21 mouse cellular contexts compared by ENCODE assay signal in the genomic region with DNA sequence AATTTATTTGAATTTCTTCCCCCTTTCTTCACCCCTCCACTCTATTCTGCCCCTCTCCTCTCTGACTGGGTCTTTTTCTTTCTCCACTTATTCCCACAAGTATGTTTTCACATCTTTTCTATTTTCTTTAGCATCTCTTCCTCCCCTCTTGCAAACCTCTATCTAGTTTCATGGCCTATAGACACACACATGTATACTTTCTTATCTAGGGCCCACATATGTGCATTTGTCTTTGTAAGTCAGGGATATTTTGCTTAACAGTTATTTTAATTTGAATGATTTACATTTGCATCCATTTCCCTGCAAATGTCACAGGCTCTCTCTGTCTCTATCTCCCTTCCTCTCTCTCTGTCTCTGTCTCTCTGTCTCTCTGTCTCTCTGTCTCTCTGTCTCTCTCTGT. TPM values are rescaled to one million over a fixed set of nuclear protein-coding genes. Genes with fewer than 3 reads are reported as not detected.
A peak's percentile ranks its signal among the peaks of the same experiment; 100 is the strongest.
DNase-seq lines count a peak whose midpoint lies in the region; ATAC-seq and TF ChIP-seq lines count a peak whose summit lies in the region.
"Had no signal": no experiment of that assay in that cellular context is flagged by ENCODE, and none has a peak within 500 bp of the region (broad histone marks: within the 10 kb centered on the region; RNA-seq: fewer than 3 reads in every experiment).

No protein-coding gene starts in this region.

- no peaks in the 10 kb centered on the region for H3K27me3 ChIP-seq in liver, postnatal 0 days (ENCODE audit: insufficient read depth, low read length)
- H3K27me3 ChIP-seq: CH12.LX had no signal

- H3K4me3 ChIP-seq in liver, postnatal 0 days (ENCODE audit: low read depth, low read length) = no peak overlapping the region

- DNase-seq in liver, postnatal 0 days = no peak
- no peak for DNase-seq in liver
- DNase-seq in spleen, adult 12 weeks (ENCODE audit: low spot score) = no peak
- DNase-seq in kidney, postnatal 36 days = no peak
- DNase-seq: adrenal gland, adult 2 months; adrenal gland, adult 8-10 months; adrenal gland, postnatal 10 days; adrenal gland, postnatal 14 days; adrenal gland, postnatal 25 days; adrenal gland, postnatal 36 days; B cell, adult 2 months; cerebellum, adult 11 months; cerebellum, adult 11-12 months; cerebellum, adult 18-20 months had no signal

- H3K27ac ChIP-seq in liver, postnatal 0 days (ENCODE audit: low read depth) = no peak overlapping the region

- H3K9me3 ChIP-seq in liver, postnatal 0 days (ENCODE audit: low read length) = no peaks in the 10 kb centered on the region
- H3K9me3 ChIP-seq: G1E had no signal

- ATAC-seq in liver, postnatal 0 days = no peak
- ATAC-seq in erythroblast, adult 5-6 weeks (replicated peaks; ENCODE audit: low FRiP score, poor library complexity, severe bottlenecking) = peak; percentile 67; the same call in 1 of the 2 replicates
- peak; percentile 76 for ATAC-seq in erythroid progenitor cell, adult 5-6 weeks (replicated peaks; ENCODE audit: low FRiP score, poor library complexity, severe bottlenecking)
- ATAC-seq: activated CD4-positive, CD25-positive, alpha-beta regulatory T cell, adult 4 months; CD4-positive, CD25-positive, alpha-beta regulatory T cell, adult 4 months; Patski had no signal

- no peak overlapping the region for H3K4me2 ChIP-seq in liver, postnatal 0 days (ENCODE audit: low read depth, low read length)

- no peaks in the 10 kb centered on the region for H3K4me1 ChIP-seq in liver, postnatal 0 days (ENCODE audit: insufficient read depth)

- TF ChIP-seq CTCF in liver, postnatal 0 days (IDR thresholded peaks at IDR 0.05; ENCODE audit: low read depth) = no peak

- peak; percentile 59; the same call in 1 of the 2 replicates for TF ChIP-seq EP300 in liver, postnatal 0 days (IDR thresholded peaks at IDR 0.05; ENCODE audit: low read depth)

- no peaks in the 10 kb centered on the region for H3K36me3 ChIP-seq in liver, postnatal 0 days (replicated peaks; ENCODE audit: insufficient read depth, low read length)
- H3K36me3 ChIP-seq: G1E had no signal

- H3K9ac ChIP-seq in liver, postnatal 0 days (replicated peaks) = no peak overlapping the region

RNA-seq across cellular contexts. Expression of gene Pgrmc2, which starts 34.6 kb away (rescaled TPM):
- 17.1 and 18.6 TPM in 2 replicates for polyA plus RNA-seq in liver, postnatal 0 days (2015; fragmentation: Nextera tagmentation; extraction: Ambion mirVana)
- 14.0 and 15.0 TPM in 2 replicates for total RNA-seq in erythroblast, adult 5-6 weeks (2015; ENCODE audit: low replicate concordance)
- total RNA-seq in erythroblast, adult 5-6 weeks (2017; ENCODE audit: low replicate concordance) = 13.2 and 22.7 TPM in 2 replicates
- total RNA-seq in erythroid progenitor cell, adult 5-6 weeks (2015; ENCODE audit: low replicate concordance) = 42.8 and 54.4 TPM in 2 replicates
- total RNA-seq in erythroid progenitor cell, adult 5-6 weeks (2017; ENCODE audit: low replicate concordance) = 32.1 and 42.9 TPM in 2 replicates
